Mouse (Mus musculus) monocyte, adult 5-6 weeks (primary cell): ENCODE data around the gene Mms22l. TPM values are rescaled to one million over a fixed set of nuclear protein-coding genes. Genes with fewer than 3 reads are reported as not detected.
"Not testable (repeated sequence)": the region's sequence is repeated elsewhere in the genome, so short reads cannot be mapped to it uniquely, and the experiment has no call there.

Experiments
- ATAC-seq: fragments of 153-309, 156-312 bp; replicated peaks from 2 replicates; pipeline ENCODE4 v1.8.0; 2017; ENCODE audit warnings: mild to moderate bottlenecking; ENCODE audit not compliant: low TSS enrichment, insufficient number of reproducible peaks, severe bottlenecking, poor library complexity, low FRiP score
- total RNA-seq: library from RNA; stranded (forward); fragments of 200-1000, 200-491, 200-594 nt; gene quantifications from 3 replicates; pipeline ENCODE4 v1.2.3, GENCODE M21; 2017

The Mms22l gene
- total RNA-seq, 1 experiment from 2014 or later: 4.5 TPM

GRCm38 (mm10) chr4:24609085-24609484, 112.8 kb downstream of the Mms22l start:
- no peak for ATAC-seq

GRCm38 (mm10) chr4:24609564-24609963, 113.3 kb downstream of the Mms22l start:
- ATAC-seq: no peak

GRCm38 (mm10) chr4:24620005-24620404, 123.8 kb downstream of the Mms22l start:
- no peak for ATAC-seq

- no peak for ATAC-seq
These were observed 124.2 kb downstream of the Mms22l start for GRCm38 (mm10) chr4:24620440-24620839.

GRCm38 (mm10) chr4:24621422-24622187, 125.4 kb downstream of the Mms22l start:
- no peak for ATAC-seq

GRCm38 (mm10) chr4:24625951-24626584, 129.8 kb downstream of the Mms22l start:
- ATAC-seq: no peak

- no peak for ATAC-seq
These were observed 130.4 kb downstream of the Mms22l start for GRCm38 (mm10) chr4:24626686-24627085.

GRCm38 (mm10) chr4:24627871-24628270, 131.6 kb downstream of the Mms22l start:
- ATAC-seq: no peak

- no peak for ATAC-seq
These were observed 134.2 kb downstream of the Mms22l start for GRCm38 (mm10) chr4:24630430-24630829.

GRCm38 (mm10) chr4:24631177-24631911, 135.1 kb downstream of the Mms22l start:
- ATAC-seq: no peak

GRCm38 (mm10) chr4:24642306-24642705, 146.1 kb downstream of the Mms22l start:
- no peak for ATAC-seq

GRCm38 (mm10) chr4:24644735-24645134, 148.5 kb downstream of the Mms22l start:
- not testable (repeated sequence) for ATAC-seq
